Mouse (Mus musculus) hematopoietic stem cell, adult 5-6 weeks (primary cell): ENCODE measurements around the gene Tnfaip8l2. TPM values are rescaled to one million over a fixed set of nuclear protein-coding genes. Genes with fewer than 3 reads are reported as not detected.
"Not testable (repeated sequence)": the region's sequence is repeated elsewhere in the genome, so short reads cannot be mapped to it uniquely, and the experiment has no call there.

Experiments used
- ATAC-seq, 2 experiments: fragments of 125-278 bp in 1 of 2; replicated peaks in 1 of 2; 2 replicates each; pipeline ENCODE4 v1.8.0; 2016 to 2017; ENCODE audit warnings: inconsistent platforms in 2 of 2, mild to moderate bottlenecking in 2 of 2, moderate number of reproducible peaks in 2 of 2, low read depth in 1 of 2, moderate TSS enrichment in 1 of 2; ENCODE audit not compliant: low FRiP score in 2 of 2, poor library complexity in 2 of 2, severe bottlenecking in 2 of 2, insufficient read depth in 1 of 2, low TSS enrichment in 1 of 2
- total RNA-seq: library from RNA; stranded (forward); fragments of 172-1452, 232-1000 nt; gene quantifications from 2 replicates; pipeline ENCODE4 v1.2.3, GENCODE M21; 2017

Tnfaip8l2 gene
- total RNA-seq, 1 experiment from 2014 or later: 15.2 TPM

DNA sequence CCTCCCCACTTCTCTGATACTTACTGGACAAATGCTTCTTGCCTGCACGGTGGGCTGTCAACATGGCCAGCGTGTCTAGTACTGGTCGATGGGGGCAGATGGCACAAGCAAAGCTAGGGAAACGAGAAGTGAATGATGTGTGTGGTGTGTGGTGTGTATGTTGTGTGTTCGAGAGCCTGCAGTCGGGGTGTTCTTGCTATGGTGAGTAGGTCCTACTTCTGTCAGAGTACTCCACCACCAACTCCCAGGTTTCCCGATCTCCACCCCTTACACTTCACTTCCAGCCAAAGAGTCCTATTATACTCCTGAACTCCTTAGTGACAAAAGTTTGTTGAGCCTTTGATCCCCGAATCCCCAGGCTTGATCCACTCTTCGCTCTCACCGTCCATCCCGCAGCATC is 9.0 kb downstream of the Tnfaip8l2 start:
- 0 out of 4 replicates have a peak, but pooled peaks of 1 of the 2 experiments have one; percentile 1 for ATAC-seq

DNA sequence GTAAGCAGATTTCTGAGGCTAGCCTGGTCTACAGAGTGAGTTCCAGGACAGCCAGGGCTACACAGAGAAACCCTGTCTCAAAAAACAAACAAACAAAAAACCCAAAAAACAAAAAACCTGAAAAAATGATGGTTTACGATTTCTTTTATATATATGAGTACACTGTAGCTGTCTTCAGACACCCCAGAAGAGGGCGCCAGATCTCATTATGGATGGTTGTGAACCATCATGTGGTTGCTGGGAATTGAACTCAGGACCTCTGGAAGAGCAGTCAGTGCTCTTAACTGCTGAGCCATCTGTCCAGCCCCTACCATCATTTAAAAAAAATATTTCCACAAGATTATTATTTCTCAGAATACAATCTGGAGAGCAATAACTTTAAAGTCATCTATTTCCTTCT is 9.8 kb downstream of the Tnfaip8l2 start:
- ATAC-seq: not testable (repeated sequence)

DNA sequence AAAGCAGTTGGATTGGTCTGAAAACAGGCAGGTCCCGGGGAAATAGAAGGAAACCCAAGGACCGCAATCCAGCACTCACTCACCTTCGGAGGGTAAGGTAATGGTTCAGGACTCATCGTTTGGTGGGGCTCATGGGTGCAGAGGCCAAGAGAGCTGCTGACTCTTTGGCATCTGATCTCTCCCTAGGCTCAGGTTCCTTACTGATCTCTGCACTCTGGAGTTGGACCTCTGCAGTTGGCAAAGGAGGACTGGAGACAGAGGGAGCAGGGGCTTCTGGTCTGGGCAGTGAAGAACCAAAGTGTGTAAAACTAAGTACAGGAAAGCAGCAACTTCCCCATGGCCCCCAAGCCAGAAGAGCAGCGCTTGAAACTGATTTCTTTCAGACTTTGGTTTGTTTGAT is 12.1 kb downstream of the Tnfaip8l2 start:
- ATAC-seq: no peak

DNA sequence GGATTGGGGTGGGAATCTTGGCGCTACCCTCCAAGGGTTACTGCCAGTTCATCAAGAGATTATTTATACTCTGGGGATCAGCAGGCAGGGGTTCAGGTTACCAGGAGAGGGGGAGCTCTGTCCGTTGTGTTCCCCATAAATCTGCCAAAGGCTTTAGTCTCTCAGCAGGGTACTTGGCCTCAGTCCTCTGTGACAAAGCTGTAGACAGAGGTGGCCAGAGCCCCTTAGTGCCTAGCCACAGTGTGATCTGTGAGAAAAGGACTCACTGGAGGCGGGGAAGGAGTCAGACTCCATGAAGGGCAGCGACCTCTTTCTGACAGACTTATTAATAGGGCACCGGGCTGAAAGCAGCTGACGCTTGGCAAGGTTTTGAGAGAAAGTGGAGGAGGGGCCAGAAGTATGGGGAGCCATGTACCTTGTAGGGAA is 12.9 kb downstream of the Tnfaip8l2 start:
- ATAC-seq: no peak

DNA sequence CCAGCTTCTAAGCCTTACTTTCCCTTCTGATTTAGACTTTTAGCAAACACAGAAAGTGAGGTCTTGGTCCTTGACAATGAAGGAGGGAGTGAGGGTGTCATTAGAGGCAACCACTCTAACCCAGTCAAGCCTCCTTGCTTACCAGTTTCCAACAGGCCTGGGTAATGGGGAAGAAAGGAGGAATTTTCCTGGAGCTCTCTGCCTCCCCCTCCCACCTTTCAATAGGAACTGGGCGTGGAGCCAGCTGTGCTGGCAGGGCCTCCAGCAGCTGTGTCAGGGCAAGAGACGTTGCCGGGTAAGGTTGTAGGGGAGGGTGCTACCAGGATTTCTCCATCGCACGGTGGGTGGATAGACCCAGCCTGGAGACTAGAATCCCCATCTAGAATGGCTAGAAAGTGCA is 17.2 kb downstream of the Tnfaip8l2 start:
- ATAC-seq: no peak

DNA sequence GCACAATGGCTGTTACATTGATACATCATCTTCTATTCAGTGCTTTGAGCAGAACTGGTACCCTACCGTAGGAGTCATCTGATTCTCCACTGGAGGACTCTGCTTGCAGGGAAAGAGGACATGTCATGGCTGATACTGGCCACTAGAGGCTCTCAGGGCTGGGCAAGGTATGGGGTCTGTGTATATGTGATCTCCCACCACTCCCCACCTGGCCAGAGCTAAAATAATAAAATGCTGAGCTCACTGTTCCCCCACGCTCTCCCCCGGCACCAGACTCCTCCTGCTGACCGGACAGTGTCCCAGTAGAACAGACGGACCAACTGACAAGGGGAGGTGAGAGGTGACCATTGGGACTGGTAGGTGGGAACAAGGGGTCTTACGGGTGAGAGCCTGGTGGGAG is 17.9 kb downstream of the Tnfaip8l2 start, which contains the start of gene Tmod4:
TSS of gene Tmod4 (plus strand) at position 231 of the 400 bp plus-strand sequence.
- ATAC-seq: peak; percentile 53 to 61; a peak in 3 of 4 replicates

DNA sequence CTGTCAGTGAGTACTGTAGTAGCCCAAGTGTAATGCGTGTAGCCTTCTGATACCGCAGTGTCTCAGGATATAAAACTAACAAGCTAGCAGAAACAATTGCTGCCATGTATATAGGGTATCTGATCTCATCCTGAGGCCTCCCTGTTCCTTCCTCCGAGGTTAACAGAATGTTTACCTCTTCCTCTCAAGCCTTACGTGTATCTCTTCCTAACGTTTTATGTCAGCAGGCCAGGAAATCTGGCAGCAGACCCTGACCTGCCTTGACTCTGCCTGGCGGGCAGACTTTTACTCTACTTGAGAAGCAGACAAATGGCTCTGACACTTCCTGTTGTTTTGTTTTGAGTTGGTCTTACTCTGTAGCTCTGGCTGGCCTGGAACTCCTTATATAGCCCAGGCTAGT is 20.6 kb downstream of the Tnfaip8l2 start:
- ATAC-seq: no peak

DNA sequence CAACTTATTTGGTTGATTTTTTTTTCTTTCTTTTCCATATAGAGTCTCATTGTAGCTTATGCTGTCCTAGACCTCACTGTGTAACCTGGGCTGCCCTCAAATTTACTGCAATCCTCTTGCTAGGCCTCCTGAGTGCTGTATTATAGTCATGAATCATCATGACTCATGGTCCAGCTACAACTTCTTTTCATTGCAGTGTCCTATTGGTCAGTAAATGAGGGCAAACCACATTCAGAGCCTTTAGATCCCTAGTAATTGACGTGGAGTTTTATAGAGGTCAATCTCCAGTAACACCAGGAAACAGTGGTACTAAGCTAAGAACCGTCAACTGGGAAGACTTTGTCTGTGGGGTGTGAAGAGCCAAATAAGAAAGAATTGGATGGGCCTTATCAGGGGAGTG is 24.4 kb downstream of the Tnfaip8l2 start:
- no peak for ATAC-seq

DNA sequence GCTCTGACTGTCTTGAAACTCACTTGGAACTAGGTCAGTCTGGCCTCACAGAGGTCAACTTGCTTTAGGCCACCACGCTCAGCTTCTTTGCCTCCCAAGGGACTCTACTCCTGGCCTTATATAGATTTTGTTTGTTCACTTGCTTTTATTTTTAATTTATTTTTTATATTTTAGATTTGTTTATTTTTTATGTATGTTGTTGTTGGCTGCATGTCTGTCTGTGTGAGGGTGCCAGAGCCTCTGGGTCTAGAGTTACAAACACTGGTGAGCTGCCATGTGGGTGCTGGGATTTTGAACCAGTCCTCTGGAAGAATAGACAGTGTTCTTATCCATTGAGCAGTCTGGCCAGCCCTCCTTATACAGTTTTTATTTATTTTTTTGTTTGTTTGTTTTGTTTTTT is 29.4 kb downstream of the Tnfaip8l2 start:
- no peak for ATAC-seq

DNA sequence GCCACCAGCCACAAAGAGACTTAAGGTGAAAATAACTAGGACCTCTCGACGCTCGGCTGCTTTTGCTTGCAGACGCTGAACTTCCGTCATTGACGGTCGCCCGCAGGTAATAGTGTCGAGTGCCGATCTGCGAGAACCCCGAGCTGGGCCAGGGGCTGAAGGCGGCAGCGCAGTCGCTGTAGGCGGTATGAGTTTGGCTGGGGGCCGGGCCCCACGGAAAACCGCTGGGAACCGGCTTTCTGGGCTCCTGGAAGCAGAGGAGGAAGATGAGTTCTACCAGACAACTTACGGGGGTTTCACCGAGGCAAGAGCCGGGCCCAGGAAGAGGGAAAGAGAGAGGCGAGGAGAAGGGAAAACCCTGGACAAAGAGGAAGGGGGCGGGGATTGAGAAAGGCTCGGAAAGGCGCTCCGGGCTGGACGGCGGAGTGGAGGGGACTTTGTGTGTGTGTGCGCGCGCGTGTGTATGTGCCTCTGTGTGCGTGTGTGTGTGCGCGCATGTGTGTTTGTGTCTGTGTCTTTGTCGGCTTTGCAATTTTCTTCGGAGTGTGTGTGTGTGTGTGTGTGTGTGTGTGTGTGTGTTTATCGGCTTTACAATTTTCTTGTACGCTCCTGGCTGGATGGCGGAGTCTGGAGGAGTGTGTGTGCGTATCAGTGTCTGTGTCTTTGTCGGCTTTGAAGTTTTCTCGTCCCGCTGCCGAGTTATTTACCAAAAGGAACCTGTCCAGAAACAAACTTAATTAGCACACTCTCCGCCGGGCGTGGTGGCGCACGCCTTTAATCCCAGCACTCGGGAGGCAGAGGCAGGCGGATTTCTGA is 31.0 kb downstream of the Tnfaip8l2 start, which contains the start of gene Vps72:
TSS of gene Vps72 (plus strand) at position 112 of the 816 bp plus-strand sequence.
- ATAC-seq: peak; percentile 86 to 91

DNA sequence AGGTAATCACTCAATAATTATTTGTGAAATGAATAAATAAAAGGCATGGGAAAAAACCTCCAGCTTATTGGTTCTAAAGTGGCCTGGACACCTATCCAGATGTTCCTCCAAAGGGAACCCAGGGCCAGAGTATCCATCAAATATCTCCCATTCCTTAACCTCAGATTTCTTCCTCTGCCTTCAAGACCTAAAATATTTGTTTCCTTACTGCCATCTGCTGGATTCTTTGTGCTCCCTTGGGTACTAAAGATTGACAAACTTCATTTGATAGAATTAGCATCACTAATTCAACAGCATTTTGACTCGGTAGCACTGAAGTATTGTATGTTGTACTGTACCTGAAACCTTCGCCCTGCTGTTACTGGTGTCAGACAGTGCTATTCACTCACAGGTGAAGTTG is 34.3 kb downstream of the Tnfaip8l2 start:
- ATAC-seq: no peak

DNA sequence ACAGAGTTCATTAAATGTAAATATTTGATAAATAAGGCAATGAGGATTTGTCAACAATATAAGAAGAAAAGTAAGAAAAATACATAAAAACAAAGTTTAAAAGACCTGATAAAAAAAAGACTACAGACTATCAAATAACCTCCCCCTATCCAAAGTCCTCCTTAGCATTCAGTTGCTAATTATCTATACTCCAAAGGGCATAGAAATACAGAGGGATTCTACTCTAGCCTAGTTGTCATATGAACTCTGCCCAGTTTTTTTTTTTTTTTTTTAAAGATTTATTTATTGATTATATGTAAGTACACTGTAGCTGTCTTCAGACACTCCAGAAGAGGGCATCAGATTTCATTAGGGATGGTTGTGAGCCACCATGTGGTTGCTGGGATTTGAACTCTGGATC is 34.9 kb downstream of the Tnfaip8l2 start:
- not testable (repeated sequence) for ATAC-seq

DNA sequence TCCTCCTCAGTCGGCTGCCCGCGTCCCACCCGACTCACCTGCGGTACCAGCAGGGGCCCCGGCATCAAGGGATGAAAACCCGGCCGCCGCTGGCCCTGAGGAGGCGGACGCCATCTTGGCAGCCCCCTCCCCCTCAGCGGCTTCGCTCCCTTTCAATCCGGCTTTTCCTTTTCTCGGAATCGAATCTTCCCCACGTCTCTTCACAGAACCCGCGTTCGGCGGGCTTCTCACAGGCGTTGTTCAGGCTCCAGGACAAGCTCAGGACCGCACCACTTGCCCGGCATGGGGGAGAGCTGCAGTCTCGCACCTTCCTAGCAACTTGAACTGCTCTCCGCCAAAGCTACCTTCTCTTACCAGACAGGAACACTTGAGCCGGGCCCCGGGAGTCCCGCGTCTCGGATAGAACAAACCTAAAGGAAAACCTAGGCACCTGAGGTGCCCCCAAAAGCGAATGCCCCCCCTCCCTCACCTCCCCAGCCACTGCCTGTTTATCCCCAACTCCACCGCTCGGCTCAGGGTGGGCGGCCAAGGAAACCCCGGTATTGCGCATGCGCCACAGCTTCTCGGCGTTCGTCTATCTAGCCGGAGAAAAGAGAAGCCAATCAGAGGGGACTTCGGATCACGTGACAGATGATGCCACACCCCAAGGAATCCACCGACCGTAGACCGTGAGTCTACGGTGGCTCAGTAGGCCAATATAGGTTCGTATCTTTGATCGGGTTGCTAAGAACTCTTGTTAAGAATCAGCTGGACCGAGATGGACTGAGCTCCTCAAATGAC is 35.6 kb downstream of the Tnfaip8l2 start, which contains the start of gene Pip5k1a:
TSS of gene Pip5k1a (minus strand) at position 593 of the 780 bp plus-strand sequence.
- ATAC-seq: peak; percentile 83 to 84

DNA sequence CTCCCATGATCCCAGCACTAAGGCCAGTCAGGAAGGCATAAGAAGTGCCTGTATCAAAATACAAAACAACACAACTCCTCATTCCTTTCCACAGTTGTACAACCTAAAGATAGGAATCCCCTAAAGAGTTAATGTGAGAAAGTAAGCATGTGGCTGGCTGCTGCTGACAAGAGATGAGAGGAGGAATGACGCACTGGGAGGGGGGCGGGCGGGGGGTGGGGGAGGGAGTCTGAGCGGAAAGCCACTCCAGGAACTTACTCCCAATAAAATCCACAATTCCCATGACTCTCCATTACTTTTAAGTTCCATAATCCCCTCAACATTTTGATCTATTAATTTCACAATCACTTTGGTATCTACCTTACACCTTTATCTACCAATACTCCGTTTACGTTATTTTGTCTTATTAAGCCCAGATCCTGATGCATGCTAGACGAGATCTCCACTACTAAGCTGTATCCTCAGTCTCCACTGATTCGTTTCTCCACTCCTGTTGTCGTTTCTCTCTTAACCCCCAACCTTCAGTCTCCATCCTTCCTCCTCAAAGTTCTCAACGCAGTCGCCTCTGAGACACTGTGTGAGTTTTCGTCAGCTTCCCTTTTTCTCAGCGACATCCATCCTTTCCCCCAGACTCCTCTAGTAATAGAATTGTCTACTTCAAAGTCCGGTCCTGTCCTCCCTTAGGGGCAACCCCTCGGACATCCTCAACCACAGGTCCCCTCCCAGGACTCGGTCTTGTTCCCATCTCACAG is 36.4 kb downstream of the Tnfaip8l2 start:
- ATAC-seq: peak in 1 of 2 experiments; percentile 6; a peak in 1 of 4 replicates

DNA sequence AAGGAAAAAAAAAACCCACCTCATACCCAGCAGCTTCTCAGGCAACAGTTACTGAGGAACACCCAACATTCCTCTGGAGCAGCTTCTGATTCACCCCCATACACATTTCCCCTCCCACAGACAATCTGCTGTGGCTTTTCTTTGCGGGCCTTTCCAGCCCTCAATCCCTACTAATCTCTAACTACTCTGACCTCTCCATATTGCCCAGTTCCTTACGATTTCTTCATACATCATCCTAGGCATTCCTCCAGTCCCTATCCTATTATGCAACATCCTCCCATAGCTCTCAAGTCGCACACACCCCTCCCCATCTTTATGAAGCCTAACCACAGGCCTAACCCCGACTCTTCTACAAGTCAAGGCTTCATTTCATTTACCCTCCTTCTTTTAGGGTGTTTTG is 37.0 kb downstream of the Tnfaip8l2 start:
- ATAC-seq: no peak

DNA sequence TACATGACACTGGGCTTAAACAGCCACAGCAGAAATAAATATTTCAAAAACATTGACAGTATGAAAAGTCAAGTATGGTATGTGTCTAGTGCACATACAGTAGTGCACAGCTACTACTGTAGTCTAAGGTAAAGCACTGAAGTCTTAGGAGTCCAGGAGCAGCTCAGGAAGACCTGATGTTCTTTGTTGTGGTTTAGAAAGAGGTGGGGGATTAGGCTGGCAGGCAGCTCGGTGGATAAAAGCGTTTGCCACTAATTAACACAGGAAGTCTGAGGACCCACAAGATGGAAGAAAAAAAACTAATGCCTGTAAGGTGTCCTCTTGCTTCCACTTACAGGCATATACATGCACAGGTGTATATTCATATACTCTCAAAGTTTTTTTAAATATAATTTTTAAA is 41.3 kb downstream of the Tnfaip8l2 start:
- no peak for ATAC-seq
